Mouse (Mus musculus): ENCODE measurements around the gene Ppil2. TPM values are rescaled to one million over a fixed set of nuclear protein-coding genes. Genes with fewer than 3 reads are reported as not detected.

Ppil2 gene
- polyA plus RNA-seq, 1 experiment: 84.6 TPM

GRCm38 (mm10) chr16:17146772-17147235 is 35.7 kb upstream of the Ppil2 start, which contains the start of gene Ccdc116:
Ccdc116 (minus strand) TSS chr16:17147229.
- peaks cover 6% of the 10 kb centered on the region for H3K4me1 ChIP-seq (ENCODE audit: control insufficient read depth, insufficient read depth, insufficient read length)
- no peaks in the 10 kb centered on the region for H3K27me3 ChIP-seq (ENCODE audit: control insufficient read depth, insufficient read depth, low read length)
- no peak for TF ChIP-seq CTCF (IDR thresholded peaks at IDR 0.05; ENCODE audit: extremely low read depth, insufficient read depth, insufficient read length, insufficient replicate concordance)
- TF ChIP-seq POLR2A (IDR thresholded peaks at IDR 0.05; ENCODE audit: low read depth, low read length): no peak
- H3K27ac ChIP-seq (ENCODE audit: insufficient read depth, low read length): no peak within 1 kb of the TSS
- no peaks in the 10 kb centered on the region for H3K36me3 ChIP-seq (ENCODE audit: control insufficient read depth, insufficient read depth, low read length)
- H3K4me3 ChIP-seq (ENCODE audit: extremely low read depth, insufficient read depth, insufficient read length): peak within 1 kb of the TSS; percentile 83
- under 1% methylated on average over 34 of the region's 34 CpGs for WGBS
- DNase-seq (ENCODE audit: low read depth in 1 of 2, low spot score in 2 of 2): peak; percentile 57 to 65

GRCm38 (mm10) chr16:17144339-17144738 is 33.3 kb upstream of the Ppil2 start, which contains the start of gene Ydjc:
Ydjc (plus strand) TSS chr16:17144621.
- H3K27me3 ChIP-seq (ENCODE audit: control insufficient read depth, insufficient read depth, low read length): no peaks in the 10 kb centered on the region
- no peak within 1 kb of the TSS for H3K4me3 ChIP-seq (ENCODE audit: extremely low read depth, insufficient read depth, insufficient read length)
- no peak within 1 kb of the TSS for H3K27ac ChIP-seq (ENCODE audit: insufficient read depth, low read length)
- no peak for TF ChIP-seq POLR2A (IDR thresholded peaks at IDR 0.05; ENCODE audit: low read depth, low read length)
- TF ChIP-seq CTCF (IDR thresholded peaks at IDR 0.05; ENCODE audit: extremely low read depth, insufficient read depth, insufficient read length, insufficient replicate concordance): no peak
- no peaks in the 10 kb centered on the region for H3K36me3 ChIP-seq (ENCODE audit: control insufficient read depth, insufficient read depth, low read length)
- 48% methylated on average over 7 of the region's 7 CpGs for WGBS
- DNase-seq (ENCODE audit: low read depth in 1 of 2, low spot score in 2 of 2): no peak
- H3K4me1 ChIP-seq (ENCODE audit: control insufficient read depth, insufficient read depth, insufficient read length): peaks cover 6% of the 10 kb centered on the region

- no peaks in the 10 kb centered on the region for H3K27me3 ChIP-seq (ENCODE audit: control insufficient read depth, insufficient read depth, low read length)
- WGBS: 84% methylated on average over 15 of the region's 15 CpGs
- no peak overlapping the region for H3K4me3 ChIP-seq (ENCODE audit: extremely low read depth, insufficient read depth, insufficient read length)
- no peak for DNase-seq (ENCODE audit: low read depth in 1 of 2, low spot score in 2 of 2)
- no peaks in the 10 kb centered on the region for H3K36me3 ChIP-seq (ENCODE audit: control insufficient read depth, insufficient read depth, low read length)
- H3K4me1 ChIP-seq (ENCODE audit: control insufficient read depth, insufficient read depth, insufficient read length): no peaks in the 10 kb centered on the region
- TF ChIP-seq POLR2A (IDR thresholded peaks at IDR 0.05; ENCODE audit: low read depth, low read length): no peak
- TF ChIP-seq CTCF (IDR thresholded peaks at IDR 0.05; ENCODE audit: extremely low read depth, insufficient read depth, insufficient read length, insufficient replicate concordance): no peak
- H3K27ac ChIP-seq (ENCODE audit: insufficient read depth, low read length): no peak overlapping the region
These were observed 26.3 kb upstream of the Ppil2 start for GRCm38 (mm10) chr16:17137355-17137754.

- Histone ChIP-seq H3K27me3 (ENCODE audit: control insufficient read depth, insufficient read depth, low read length) (no peaks in the 10 kb centered on the region), H3K36me3 (ENCODE audit: control insufficient read depth, insufficient read depth, low read length) (no peaks in the 10 kb centered on the region), H3K4me1 (ENCODE audit: control insufficient read depth, insufficient read depth, insufficient read length) (peaks cover 6% of the 10 kb centered on the region), H3K27ac (ENCODE audit: insufficient read depth, low read length) (no peak overlapping the region), H3K4me3 (ENCODE audit: extremely low read depth, insufficient read depth, insufficient read length) (no peak overlapping the region)
- no peak for DNase-seq (ENCODE audit: low read depth in 1 of 2, low spot score in 2 of 2)
- 82% methylated on average over 7 of the region's 7 CpGs for WGBS
- TF ChIP-seq CTCF (IDR thresholded peaks at IDR 0.05; ENCODE audit: extremely low read depth, insufficient read depth, insufficient read length, insufficient replicate concordance) (no peak), POLR2A (IDR thresholded peaks at IDR 0.05; ENCODE audit: low read depth, low read length) (no peak)
These were observed 21.8 kb upstream of the Ppil2 start for GRCm38 (mm10) chr16:17132906-17133200.

- peak within 1 kb of the TSS; percentile 94 for H3K4me3 ChIP-seq (ENCODE audit: extremely low read depth, insufficient read depth, insufficient read length)
- peak within 1 kb of the TSS; percentile 28; the same call in 1 of the 2 replicates for H3K27ac ChIP-seq (ENCODE audit: insufficient read depth, low read length)
- H3K4me1 ChIP-seq (ENCODE audit: control insufficient read depth, insufficient read depth, insufficient read length): peaks cover 6% of the 10 kb centered on the region
- under 1% methylated on average over 47 of the region's 47 CpGs for WGBS
- no peaks in the 10 kb centered on the region for H3K27me3 ChIP-seq (ENCODE audit: control insufficient read depth, insufficient read depth, low read length)
- DNase-seq (ENCODE audit: low read depth in 1 of 2, low spot score in 2 of 2): peak; percentile 81 to 92
- peak; percentile 75; the same call in 1 of the 2 replicates for TF ChIP-seq POLR2A (IDR thresholded peaks at IDR 0.05; ENCODE audit: low read depth, low read length)
- TF ChIP-seq CTCF (IDR thresholded peaks at IDR 0.05; ENCODE audit: extremely low read depth, insufficient read depth, insufficient read length, insufficient replicate concordance): peak; percentile 38; the same call in 1 of the 2 replicates
- no peaks in the 10 kb centered on the region for H3K36me3 ChIP-seq (ENCODE audit: control insufficient read depth, insufficient read depth, low read length)
These were observed 21.2 kb upstream of the Ppil2 start, which contains the start of gene Sdf2l1 for GRCm38 (mm10) chr16:17132089-17132905. Sdf2l1 (minus strand) TSS chr16:17132383.

GRCm38 (mm10) chr16:17131191-17132088 is 20.4 kb upstream of the Ppil2 start:
- peak in 1 of 2 experiments; percentile 13 for DNase-seq (ENCODE audit: low read depth in 1 of 2, low spot score in 2 of 2)
- peaks cover 6% of the 10 kb centered on the region for H3K4me1 ChIP-seq (ENCODE audit: control insufficient read depth, insufficient read depth, insufficient read length)
- H3K27me3 ChIP-seq (ENCODE audit: control insufficient read depth, insufficient read depth, low read length): no peaks in the 10 kb centered on the region
- 4% methylated on average over 43 of the region's 43 CpGs for WGBS
- TF ChIP-seq POLR2A (IDR thresholded peaks at IDR 0.05; ENCODE audit: low read depth, low read length): no peak
- no peak for TF ChIP-seq CTCF (IDR thresholded peaks at IDR 0.05; ENCODE audit: extremely low read depth, insufficient read depth, insufficient read length, insufficient replicate concordance)
- peak overlapping the region; percentile 94 for H3K4me3 ChIP-seq (ENCODE audit: extremely low read depth, insufficient read depth, insufficient read length)
- H3K36me3 ChIP-seq (ENCODE audit: control insufficient read depth, insufficient read depth, low read length): no peaks in the 10 kb centered on the region
- H3K27ac ChIP-seq (ENCODE audit: insufficient read depth, low read length): peak overlapping the region; percentile 28; the same call in 1 of the 2 replicates

Data from spleen, adult 2 months (tissue).